Mouse (Mus musculus) monocyte, adult 5-6 weeks (primary cell): ENCODE results near the gene Psmb8. TPM values are rescaled to one million over a fixed set of nuclear protein-coding genes. Genes with fewer than 3 reads are reported as not detected.
A peak's percentile ranks its signal among the peaks of the same experiment; 100 is the strongest.

Source experiments
- ATAC-seq: fragments of 153-309, 156-312 bp; replicated peaks from 2 replicates; pipeline ENCODE4 v1.8.0; 2017; ENCODE audit warnings: mild to moderate bottlenecking; ENCODE audit not compliant: low TSS enrichment, insufficient number of reproducible peaks, severe bottlenecking, poor library complexity, low FRiP score
- total RNA-seq: library from RNA; stranded (forward); fragments of 200-1000, 200-491, 200-594 nt; gene quantifications from 3 replicates; pipeline ENCODE4 v1.2.3, GENCODE M21; 2017

The Psmb8 gene
- 387 to 472 TPM (median 466 TPM) in 3 replicates for total RNA-seq

DNA sequence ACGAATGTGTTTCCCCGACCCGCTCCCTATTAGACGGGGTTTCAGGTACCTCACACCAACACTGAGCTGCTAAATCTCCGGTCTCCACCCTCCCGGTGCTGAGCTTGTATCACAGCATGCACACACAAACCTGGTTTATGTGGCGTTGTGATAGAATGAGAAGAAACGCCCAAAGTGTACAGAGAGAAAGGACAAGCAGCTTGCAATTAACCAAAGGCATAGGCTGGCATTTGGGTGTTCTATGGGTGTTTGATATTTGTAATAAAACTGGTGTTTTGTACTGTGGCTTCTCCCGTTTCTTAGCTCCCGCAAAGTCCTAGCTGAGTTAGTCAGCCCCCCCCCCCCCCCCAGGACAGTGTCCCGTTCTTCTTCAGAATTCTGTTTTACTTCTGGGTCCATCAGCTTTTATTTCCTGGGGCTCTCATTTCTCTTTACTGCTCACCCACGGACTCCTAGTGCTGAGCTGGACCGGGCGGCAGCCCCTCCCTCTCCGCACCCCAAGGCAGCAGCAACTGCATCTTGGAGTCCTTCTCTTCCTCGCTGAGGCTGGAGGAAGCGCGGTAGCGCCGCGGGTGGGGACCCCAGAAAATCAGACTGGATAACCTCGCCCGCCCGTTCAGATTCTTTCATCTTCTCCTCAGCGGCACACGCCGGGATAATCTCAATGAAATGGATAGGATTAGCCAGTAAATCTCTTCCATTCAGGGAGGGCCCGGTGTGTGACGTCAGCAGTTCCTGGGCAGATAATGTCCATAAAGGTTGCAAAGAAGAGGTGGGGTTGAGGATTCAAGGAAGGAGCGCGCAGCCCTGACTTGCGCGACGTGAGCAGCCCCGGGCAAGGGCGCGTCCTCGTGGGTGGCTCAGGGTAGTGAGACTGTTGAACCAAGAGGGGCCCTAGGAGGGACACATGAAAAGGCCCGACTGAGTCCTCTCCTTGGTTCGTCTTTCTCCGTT, at the start of gene Psmb8:
Psmb8 (plus strand) TSS at position 781 of the 954 bp plus-strand sequence.
- ATAC-seq = peak; percentile 77

GRCm38 (mm10) chr17:34152923-34153322, 44.6 kb upstream of the Psmb8 start, which contains the start of gene H2-DMb1:
TSS of gene H2-DMb1 (plus strand) at chr17:34153072.
- ATAC-seq = peak; percentile 75

DNA sequence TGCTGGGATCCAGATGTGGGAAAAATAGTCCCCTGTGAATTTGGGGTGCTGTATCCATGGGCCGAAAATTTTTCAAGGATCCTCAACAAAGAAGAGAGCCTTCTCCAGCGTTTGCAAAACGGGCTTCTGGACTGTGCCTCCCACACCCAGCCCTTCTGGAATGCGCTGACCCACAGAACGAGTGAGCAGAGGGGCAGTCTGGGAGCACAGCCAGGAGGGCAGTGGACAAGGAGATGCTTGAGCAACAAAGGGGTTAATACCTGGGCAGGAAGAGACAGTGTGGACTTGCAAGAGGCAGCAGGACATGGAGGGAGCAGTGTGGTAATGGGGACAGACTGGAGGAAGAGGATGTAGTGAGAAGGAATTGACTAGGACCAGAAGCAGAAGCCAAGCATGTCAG, 42.0 kb upstream of the Psmb8 start:
- no peak for ATAC-seq

DNA sequence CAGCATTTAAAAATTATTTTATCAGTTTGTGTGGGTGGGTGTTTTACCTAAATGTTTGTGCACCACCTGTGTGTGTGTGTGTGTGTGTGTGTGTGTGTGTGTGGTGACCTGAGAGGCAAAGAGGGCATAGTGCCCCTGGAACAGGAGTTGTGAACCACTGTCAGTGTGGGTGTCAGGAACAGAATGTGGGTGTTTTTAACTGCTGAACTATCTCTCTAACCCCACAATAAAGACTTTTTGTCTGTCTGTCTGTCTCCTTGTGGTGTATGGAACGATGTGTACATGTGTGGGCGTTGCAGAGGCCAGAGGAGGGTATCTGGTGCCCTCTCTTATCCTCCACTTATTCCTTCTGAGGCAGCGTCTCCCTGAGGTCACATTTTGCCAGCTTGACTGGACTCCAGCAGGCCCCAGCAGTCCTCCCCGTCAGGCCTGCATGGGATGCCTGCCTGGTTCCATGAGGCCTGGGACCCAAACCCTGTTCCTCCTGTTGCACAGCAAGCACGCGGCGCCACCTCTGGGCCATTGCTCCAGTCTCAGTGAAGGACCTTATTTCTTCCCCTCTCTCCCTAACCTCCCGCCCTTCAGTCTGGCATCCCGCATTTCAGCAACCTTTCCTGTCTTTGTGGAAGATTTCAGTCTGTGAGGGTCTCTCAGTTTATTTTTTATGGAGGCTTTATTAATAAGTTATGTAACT, 33.2 kb upstream of the Psmb8 start:
- no peak for ATAC-seq

DNA sequence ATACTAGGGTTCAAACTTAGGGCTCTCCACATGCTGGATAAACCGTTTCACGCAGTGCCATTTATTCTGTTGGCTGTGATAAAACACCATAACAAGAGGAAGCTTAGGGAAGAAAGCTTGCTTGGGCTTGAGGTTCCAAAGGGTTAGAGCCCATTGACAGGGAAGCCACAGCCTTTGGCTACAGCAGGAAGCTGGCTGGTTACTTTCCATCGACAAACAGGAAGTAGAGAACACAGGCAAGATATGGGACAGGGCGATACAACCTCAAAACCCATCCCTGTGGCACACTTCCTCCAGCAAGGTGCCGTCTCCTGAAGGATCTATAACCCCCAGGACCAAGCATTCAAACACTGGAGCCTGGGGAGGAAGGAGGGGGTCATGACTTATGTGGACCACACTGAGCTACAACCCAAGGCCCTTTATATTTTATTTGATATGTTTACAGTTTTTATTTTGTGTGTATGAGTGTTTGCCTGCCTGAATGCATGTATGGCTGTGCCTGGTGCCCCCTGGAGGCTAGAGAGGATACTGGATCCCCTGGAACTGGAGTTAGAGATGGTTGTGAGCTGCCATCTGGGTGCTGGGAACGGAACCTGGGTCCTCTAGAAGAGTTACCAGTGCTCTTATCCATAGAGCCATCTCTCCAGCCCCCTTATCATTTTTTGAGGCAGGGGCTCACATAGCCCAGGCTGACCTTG, 32.3 kb upstream of the Psmb8 start:
- ATAC-seq = peak; percentile 51

DNA sequence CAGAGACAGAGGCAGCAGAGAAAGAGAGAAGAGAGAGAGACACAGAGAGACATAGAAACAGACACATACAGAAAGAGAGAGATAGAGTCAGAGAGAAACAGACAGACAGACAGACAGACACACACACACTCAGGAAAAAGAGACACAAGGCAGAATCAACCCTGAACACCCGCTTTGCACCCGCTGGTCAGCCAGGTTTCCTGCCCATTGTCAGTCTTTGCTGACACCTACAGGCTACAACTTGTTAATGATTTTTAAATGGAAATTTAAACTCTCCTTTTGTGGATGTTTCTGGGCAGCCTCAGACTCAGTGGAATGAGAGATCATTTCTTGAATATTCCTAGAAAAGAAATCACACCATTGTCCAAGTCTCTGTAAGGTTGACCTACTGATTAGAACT, 28.2 kb upstream of the Psmb8 start:
- ATAC-seq = peak; percentile 58

DNA sequence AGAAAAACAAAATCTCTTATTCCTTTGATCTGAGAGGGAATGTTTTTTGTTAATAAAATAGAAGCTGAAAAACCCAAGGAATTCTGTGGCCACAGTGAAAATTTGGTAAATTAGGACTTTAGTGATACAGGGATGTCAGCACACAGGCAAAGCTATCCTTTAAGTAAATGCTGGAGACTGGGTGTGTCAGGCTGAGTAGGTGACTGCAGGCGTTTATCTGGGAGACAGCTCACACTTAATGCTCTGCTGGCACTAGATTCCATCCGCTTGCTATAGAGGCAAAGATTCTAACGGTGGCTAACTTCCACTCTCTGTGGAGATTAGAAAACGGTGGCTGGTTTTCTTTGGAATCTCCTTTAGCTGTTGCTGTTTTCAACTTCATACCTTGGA, 27.0 kb upstream of the Psmb8 start:
- ATAC-seq = no peak

DNA sequence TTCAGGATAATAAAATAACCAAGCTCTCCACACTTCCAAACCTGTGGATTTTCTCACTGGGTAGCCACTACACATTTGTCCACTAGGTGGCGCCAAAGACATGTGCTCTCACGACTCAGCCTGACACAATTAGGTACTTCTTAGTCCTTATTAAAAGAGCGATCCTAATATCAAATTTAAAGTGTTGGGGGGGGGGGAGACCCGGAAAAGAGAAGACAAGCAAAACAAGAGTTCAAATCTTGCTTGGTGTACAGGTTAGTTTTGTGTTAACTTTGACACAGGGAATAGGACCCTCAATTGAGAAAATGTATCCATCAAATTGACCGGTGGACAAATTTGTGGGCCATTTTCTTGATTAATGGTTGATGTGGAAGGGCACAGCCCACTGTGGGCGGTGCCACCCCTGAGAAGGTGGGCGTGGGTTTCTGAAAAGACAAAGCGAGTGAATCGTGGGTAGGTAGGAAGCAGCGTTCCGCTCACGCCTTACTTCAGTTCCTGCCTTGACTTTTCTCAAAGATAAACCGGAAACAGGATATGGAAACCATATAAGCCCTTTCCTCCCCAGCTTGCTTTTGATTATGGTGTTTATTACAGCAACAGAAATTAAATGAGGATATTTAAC, 26.5 kb upstream of the Psmb8 start:
- peak; percentile 77 for ATAC-seq

- ATAC-seq = no peak
Observed at GRCm38 (mm10) chr17:34172528-34172927, 25.0 kb upstream of the Psmb8 start.

DNA sequence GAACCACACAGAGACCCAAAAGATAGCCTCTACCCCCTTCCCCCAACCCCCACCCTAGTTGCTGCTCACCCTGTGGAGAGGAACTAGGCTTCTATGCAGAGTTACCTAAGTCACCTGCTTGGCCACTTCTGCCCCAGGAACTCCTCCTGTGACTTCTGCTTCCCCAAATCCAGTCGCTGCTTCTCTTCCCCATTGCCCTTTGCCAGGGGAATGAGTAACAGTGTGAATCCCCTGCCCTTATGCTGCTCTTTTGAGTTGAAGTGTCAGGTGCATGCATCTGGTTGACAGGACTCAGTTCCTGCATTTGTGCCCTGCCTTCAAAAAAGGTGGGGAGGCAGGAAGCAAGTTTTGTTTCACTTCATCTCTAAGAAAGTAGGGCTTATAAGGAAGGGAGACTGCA, 23.4 kb upstream of the Psmb8 start:
- ATAC-seq = peak; percentile 48

GRCm38 (mm10) chr17:34177179-34177578, 20.3 kb upstream of the Psmb8 start:
- no peak for ATAC-seq

DNA sequence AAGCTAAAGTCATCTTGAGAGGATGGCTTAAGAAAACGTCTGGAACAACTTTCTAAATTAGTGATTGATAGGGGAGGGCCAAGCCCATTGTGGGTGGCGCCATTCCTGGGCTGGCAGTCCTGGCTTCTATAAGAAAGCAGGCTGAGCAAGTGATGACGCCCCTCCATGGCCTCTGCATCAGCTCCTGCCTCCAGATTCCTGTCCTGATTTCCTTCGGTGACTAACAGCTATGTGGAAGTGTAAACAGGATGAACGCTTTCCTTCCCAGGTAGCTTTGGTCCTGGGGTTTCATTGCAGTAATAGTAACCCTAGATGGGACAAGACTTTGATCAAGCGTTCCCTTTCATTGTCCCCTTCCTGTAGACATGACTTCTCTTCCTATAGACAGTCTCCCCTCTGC, 18.5 kb upstream of the Psmb8 start:
- ATAC-seq = no peak

DNA sequence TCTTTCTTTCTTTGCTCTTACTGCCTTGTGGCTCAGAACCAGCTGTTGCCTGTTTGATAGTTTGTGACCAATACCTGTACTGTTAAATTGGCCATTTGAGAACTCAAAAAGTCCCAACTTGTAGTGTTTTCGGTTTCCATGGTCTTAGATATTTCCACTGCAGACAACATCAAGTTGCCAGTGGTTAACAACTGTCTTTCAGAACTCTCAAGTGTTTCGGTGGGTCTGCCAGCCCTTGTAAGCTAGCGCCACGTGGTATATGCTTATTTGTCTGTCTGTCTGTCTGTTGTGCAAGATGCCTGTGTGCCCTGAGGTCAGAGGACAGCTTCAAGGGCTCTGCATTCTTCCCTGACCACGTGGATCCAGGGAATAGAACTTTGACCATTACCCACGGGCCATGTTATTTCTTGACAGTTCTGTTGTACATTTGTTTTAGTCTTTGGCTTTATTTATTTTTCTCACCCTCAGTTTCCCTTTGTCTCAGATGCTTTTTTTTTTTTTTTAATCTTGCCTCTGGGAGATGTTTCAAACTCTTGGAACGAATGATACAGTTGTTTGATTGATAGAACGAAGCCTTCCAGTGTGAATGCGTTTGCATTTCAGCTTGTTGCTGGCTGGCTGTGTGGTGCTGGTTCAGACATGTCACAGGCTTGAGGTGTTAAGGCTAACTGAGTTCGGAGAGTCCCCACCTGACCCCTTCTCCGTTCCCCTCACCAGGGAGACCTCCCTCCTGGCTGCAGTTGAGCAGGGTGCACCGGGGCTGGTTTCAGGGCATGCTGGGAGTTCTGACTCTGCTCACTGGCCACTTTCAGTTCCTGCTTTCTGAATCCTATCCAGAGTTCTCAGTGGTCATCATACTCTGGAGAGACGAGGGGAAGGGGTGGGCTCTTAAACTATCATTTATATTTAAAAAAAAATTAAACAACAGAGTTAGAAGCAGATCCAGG, 17.3 kb upstream of the Psmb8 start:
- ATAC-seq = peak; percentile 61

DNA sequence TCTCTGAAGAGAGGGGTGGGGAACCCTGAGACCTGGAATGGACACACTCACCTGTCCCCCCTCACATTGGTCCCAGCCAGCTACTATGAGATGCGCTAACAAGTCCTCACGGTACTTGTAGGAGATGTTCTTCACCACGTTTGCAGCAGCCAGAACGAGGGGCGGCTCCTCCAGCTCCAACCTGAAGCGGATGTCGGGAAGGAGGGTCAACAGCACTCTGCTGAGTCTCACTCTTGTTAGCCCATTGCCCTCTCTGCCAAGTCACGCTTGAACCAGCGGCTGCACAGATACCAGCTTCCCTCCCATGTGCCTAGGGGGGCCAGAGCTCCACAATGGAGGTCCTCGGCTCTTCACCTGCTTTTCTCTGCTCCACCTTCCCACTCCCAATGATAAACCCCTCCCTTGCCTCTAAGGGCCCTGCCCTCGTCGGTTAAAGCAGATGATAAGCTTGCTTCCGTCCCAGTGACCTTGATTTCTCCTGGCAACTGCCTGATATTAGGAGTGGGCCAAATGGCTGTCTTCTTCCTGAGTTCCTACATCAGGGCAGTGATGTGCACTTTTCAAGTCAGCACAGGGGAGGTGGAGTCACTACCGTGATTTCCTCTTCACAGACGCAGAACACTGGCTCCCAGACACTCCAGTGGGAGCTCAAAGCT, 13.8 kb upstream of the Psmb8 start:
- ATAC-seq = no peak

DNA sequence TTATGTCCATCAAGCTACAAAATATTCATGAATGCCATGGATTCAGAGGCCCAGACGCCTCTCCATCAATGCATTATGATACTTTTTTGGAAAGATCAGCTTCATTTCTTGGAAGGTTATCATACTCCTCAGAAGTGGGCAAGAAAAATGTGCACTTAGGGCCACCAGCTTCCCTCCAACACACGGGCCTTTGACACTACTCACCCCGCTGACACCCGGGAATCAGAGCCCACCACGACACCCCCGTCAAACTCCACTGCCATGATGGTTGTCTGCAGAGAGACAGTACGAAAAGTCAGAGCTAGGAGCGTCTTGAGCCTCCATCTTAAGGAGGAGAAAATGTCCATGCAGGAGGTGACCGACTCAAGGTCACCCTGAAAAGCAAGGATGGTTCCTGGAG, 12.0 kb upstream of the Psmb8 start:
- ATAC-seq = no peak

GRCm38 (mm10) chr17:34186885-34187260, 10.6 kb upstream of the Psmb8 start:
- no peak for ATAC-seq

- peak; percentile 87 for ATAC-seq
Observed at GRCm38 (mm10) chr17:34187261-34187916, 10.1 kb upstream of the Psmb8 start, which contains the start of the genes Tap1 and Psmb9. TSS of gene Tap1 (plus strand) at chr17:34187553. TSS of gene Psmb9 (minus strand) at chr17:34187764.
